Mouse (Mus musculus) liver, embryonic 14.5 days (tissue): ENCODE measurements around the gene Sgsh.

Experiments
- CTCF ChIP-seq: IDR thresholded peaks from 2 replicates; pipeline ENCODE4 v1.5.1; 2016; ENCODE audit warnings: antibody characterized with exemption, low read depth, control low read depth
- EP300 ChIP-seq: IDR thresholded peaks from 2 replicates; pipeline ENCODE4 v1.6.1; 2016; ENCODE audit warnings: antibody characterized with exemption, low read depth

- TF ChIP-seq EP300 (no peak), CTCF (no peak)
These were observed 23.2 kb upstream of the Sgsh start for GRCm38 (mm10) chr11:119378551-119378950.
